Mouse (Mus musculus): Measurements from ENCODE around the gene Sorbs1. TPM values are rescaled to one million over a fixed set of nuclear protein-coding genes. Genes with fewer than 3 reads are reported as not detected.

Sorbs1 gene
- total RNA-seq, 1 experiment = 18.0 TPM

DNA sequence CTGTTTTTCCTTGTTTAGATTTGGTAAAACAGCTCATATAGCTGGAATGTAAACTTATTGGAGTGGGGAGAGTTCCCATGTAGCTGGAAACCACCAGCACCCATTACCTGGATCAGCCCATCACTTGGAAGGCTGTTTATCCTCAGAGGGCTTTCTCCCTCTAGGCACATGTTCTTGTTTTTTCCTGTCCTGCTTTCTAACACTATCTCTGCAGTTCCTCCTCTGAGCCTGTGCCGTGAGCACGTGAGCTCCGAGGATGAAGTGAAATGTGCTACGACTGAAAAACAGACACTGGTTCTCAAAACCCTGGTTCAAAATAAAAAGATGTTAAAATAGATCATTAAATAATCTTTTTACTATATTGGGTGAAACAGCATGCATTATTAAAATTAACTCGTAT is 211.1 kb downstream of the Sorbs1 start:
- no peak for TF ChIP-seq ZC3H11A (IDR thresholded peaks at IDR 0.05; ENCODE audit: borderline replicate concordance, low read depth, low read length)
- TF ChIP-seq ZNF384 (IDR thresholded peaks at IDR 0.05; ENCODE audit: low read depth, low read length) = no peak
- TF ChIP-seq CHD2 (IDR thresholded peaks at IDR 0.05; ENCODE audit: low read depth, low read length) = no peak
- no peak for TF ChIP-seq HCFC1 (IDR thresholded peaks at IDR 0.05; ENCODE audit: borderline replicate concordance, insufficient read depth, low read length)
- no peak for TF ChIP-seq MAFK (IDR thresholded peaks at IDR 0.05; ENCODE audit: insufficient read depth, low read depth, low read length)
- in situ Hi-C loops (cut with MboI; ENCODE audit: low sequenced_read_pairs in 2 of 2, unreplicated experiment in 2 of 2) = no loop called here
- Histone ChIP-seq H3K36me3 (ENCODE audit: control insufficient read depth, insufficient read depth, low read length, poor library complexity, severe bottlenecking) (no peaks in the 10 kb centered on the region), H3K9ac (ENCODE audit: insufficient read depth, low read depth, low read length, poor library complexity, severe bottlenecking) (no peak overlapping the region), H3K4me1 (ENCODE audit: control insufficient read depth in 2 of 2, insufficient read depth in 2 of 2, low read length in 2 of 2, poor library complexity in 1 of 2) (peaks cover 0 to 2% of the 10 kb centered on the region in 2 experiments; a peak in 1 of 4 replicates), H3K9me3 (ENCODE audit: control insufficient read depth, insufficient read depth, low read depth, low read length) (no peaks in the 10 kb centered on the region), H3K27ac (ENCODE audit: insufficient read depth, low read depth, low read length, poor library complexity, severe bottlenecking) (no peak overlapping the region), H3K4me3 (ENCODE audit: insufficient read depth in 1 of 2, low read depth in 1 of 2, low read length in 2 of 2, poor library complexity in 1 of 2, severe bottlenecking in 1 of 2) (no peak overlapping the region)
- DNase-seq (ENCODE audit: low read depth, low spot score) = no peak

DNA sequence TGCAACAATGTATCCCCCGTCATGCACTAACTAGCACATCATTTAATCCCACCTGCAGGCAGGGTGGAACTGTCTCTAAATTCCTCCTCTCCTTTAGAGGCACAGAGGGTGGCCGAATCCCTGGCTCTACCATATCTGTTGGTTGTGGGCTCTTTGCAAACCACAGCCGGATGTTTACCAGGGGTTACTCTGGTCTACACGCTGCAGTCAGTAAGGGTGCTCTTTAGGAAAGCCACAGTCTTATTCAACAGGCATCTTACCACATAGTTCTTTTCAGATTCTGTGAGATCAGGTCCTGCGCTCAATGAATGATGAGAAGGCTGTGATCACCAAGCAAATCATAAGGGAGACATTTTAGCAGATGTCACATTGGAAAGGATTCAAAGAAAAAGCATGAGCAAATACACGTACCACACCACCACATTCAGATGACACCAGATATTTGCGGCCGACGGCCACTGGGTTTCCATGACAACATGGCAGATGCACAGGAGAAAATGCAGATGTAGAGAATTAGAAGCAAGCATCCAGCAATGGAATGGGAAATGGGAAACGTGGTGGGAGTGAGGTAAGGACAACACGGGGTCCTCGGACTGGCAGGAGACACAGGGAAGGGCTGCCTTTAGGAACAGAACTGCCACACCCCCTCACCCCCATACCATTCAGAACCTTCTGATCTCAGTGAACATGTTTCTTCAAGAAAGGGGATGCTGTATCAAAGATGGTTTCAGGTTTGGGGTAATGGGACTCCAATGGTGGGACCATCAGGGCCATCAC is 213.4 kb downstream of the Sorbs1 start:
- in situ Hi-C loops (cut with MboI; ENCODE audit: low sequenced_read_pairs in 2 of 2, unreplicated experiment in 2 of 2) = no loop called here
- no peaks in the 10 kb centered on the region for H3K36me3 ChIP-seq (ENCODE audit: control insufficient read depth, insufficient read depth, low read length, poor library complexity, severe bottlenecking)
- DNase-seq (ENCODE audit: low read depth, low spot score) = no peak
- no peak for TF ChIP-seq MAFK (IDR thresholded peaks at IDR 0.05; ENCODE audit: insufficient read depth, low read depth, low read length)
- TF ChIP-seq CHD2 (IDR thresholded peaks at IDR 0.05; ENCODE audit: low read depth, low read length) = no peak
- no peak for TF ChIP-seq ZNF384 (IDR thresholded peaks at IDR 0.05; ENCODE audit: low read depth, low read length)
- no peak for TF ChIP-seq HCFC1 (IDR thresholded peaks at IDR 0.05; ENCODE audit: borderline replicate concordance, insufficient read depth, low read length)
- no peak for TF ChIP-seq ZC3H11A (IDR thresholded peaks at IDR 0.05; ENCODE audit: borderline replicate concordance, low read depth, low read length)
- H3K27ac ChIP-seq (ENCODE audit: insufficient read depth, low read depth, low read length, poor library complexity, severe bottlenecking) = no peak overlapping the region
- H3K4me1 ChIP-seq (ENCODE audit: control insufficient read depth in 2 of 2, insufficient read depth in 2 of 2, low read length in 2 of 2, poor library complexity in 1 of 2) = no peaks in the 10 kb centered on the region
- no peak overlapping the region for H3K9ac ChIP-seq (ENCODE audit: insufficient read depth, low read depth, low read length, poor library complexity, severe bottlenecking)
- H3K4me3 ChIP-seq (ENCODE audit: insufficient read depth in 1 of 2, low read depth in 1 of 2, low read length in 2 of 2, poor library complexity in 1 of 2, severe bottlenecking in 1 of 2) = no peak overlapping the region
- no peaks in the 10 kb centered on the region for H3K9me3 ChIP-seq (ENCODE audit: control insufficient read depth, insufficient read depth, low read depth, low read length)

DNA sequence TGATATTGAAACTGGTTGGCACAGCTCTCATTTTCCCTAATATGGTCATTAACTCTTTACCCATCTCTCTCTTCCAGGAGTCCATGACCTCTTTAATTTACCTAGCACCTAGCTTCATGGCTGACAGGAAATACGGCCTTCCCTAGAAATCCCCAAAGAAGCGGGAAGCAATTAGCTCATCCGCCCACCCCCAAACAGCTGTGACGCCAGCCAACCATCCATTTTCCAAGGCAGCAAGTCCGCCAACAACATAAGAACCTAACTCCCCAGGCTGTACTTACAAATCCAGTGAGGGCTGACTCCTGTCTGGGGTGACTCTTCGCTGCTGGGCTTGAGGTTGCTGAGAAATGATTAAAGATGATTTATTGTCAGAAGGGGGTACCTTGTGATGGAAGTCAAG is 214.4 kb downstream of the Sorbs1 start:
- H3K36me3 ChIP-seq (ENCODE audit: control insufficient read depth, insufficient read depth, low read length, poor library complexity, severe bottlenecking) = no peaks in the 10 kb centered on the region
- no peak overlapping the region for H3K9ac ChIP-seq (ENCODE audit: insufficient read depth, low read depth, low read length, poor library complexity, severe bottlenecking)
- no peaks in the 10 kb centered on the region for H3K4me1 ChIP-seq (ENCODE audit: control insufficient read depth in 2 of 2, insufficient read depth in 2 of 2, low read length in 2 of 2, poor library complexity in 1 of 2)
- H3K9me3 ChIP-seq (ENCODE audit: control insufficient read depth, insufficient read depth, low read depth, low read length) = no peaks in the 10 kb centered on the region
- DNase-seq (ENCODE audit: low read depth, low spot score) = no peak
- no peak overlapping the region for H3K27ac ChIP-seq (ENCODE audit: insufficient read depth, low read depth, low read length, poor library complexity, severe bottlenecking)
- no peak overlapping the region for H3K4me3 ChIP-seq (ENCODE audit: insufficient read depth in 1 of 2, low read depth in 1 of 2, low read length in 2 of 2, poor library complexity in 1 of 2, severe bottlenecking in 1 of 2)
- in situ Hi-C loops (cut with MboI; ENCODE audit: low sequenced_read_pairs in 2 of 2, unreplicated experiment in 2 of 2) = no loop called here
- TF ChIP-seq ZC3H11A (IDR thresholded peaks at IDR 0.05; ENCODE audit: borderline replicate concordance, low read depth, low read length) (no peak), HCFC1 (IDR thresholded peaks at IDR 0.05; ENCODE audit: borderline replicate concordance, insufficient read depth, low read length) (no peak), ZNF384 (IDR thresholded peaks at IDR 0.05; ENCODE audit: low read depth, low read length) (no peak), CHD2 (IDR thresholded peaks at IDR 0.05; ENCODE audit: low read depth, low read length) (no peak), MAFK (IDR thresholded peaks at IDR 0.05; ENCODE audit: insufficient read depth, low read depth, low read length) (no peak)

DNA sequence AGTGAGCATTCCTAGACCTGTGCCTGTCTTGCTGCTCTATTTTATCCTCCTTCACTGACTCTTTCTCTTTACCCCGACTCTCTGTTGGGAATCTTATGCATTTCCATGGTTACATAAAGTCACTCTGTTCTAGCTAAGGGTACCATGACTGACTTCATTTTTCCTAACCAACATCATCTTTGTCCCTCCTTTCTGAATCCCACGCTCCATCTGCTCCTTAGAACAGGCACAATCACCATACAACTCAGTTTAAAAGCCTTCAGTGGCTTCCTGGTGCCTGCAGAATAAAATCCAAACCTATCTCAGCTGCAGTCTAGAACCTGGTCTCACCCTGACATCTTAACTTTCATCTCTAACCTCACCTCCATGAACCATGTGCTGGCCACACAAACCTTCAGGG is 215.0 kb downstream of the Sorbs1 start:
- Histone ChIP-seq H3K4me1 (ENCODE audit: control insufficient read depth in 2 of 2, insufficient read depth in 2 of 2, low read length in 2 of 2, poor library complexity in 1 of 2) (no peaks in the 10 kb centered on the region), H3K4me3 (ENCODE audit: insufficient read depth in 1 of 2, low read depth in 1 of 2, low read length in 2 of 2, poor library complexity in 1 of 2, severe bottlenecking in 1 of 2) (no peak overlapping the region), H3K27ac (ENCODE audit: insufficient read depth, low read depth, low read length, poor library complexity, severe bottlenecking) (no peak overlapping the region), H3K36me3 (ENCODE audit: control insufficient read depth, insufficient read depth, low read length, poor library complexity, severe bottlenecking) (no peaks in the 10 kb centered on the region), H3K9me3 (ENCODE audit: control insufficient read depth, insufficient read depth, low read depth, low read length) (no peaks in the 10 kb centered on the region), H3K9ac (ENCODE audit: insufficient read depth, low read depth, low read length, poor library complexity, severe bottlenecking) (no peak overlapping the region)
- no peak for DNase-seq (ENCODE audit: low read depth, low spot score)
- TF ChIP-seq CHD2 (IDR thresholded peaks at IDR 0.05; ENCODE audit: low read depth, low read length) (no peak), MAFK (IDR thresholded peaks at IDR 0.05; ENCODE audit: insufficient read depth, low read depth, low read length) (no peak), HCFC1 (IDR thresholded peaks at IDR 0.05; ENCODE audit: borderline replicate concordance, insufficient read depth, low read length) (no peak), ZC3H11A (IDR thresholded peaks at IDR 0.05; ENCODE audit: borderline replicate concordance, low read depth, low read length) (no peak), ZNF384 (IDR thresholded peaks at IDR 0.05; ENCODE audit: low read depth, low read length) (no peak)
- in situ Hi-C loops (cut with MboI; ENCODE audit: low sequenced_read_pairs in 2 of 2, unreplicated experiment in 2 of 2) = no loop called here

Measured in ES-E14 (cell line).